Mouse (Mus musculus) right cerebral cortex, postnatal 14 days (tissue): Measurements from ENCODE around the gene Ripor2.
"Not testable (repeated sequence)": the region's sequence is repeated elsewhere in the genome, so short reads cannot be mapped to it uniquely, and the experiment has no call there.

ENCODE experiments used
- DNase-seq: peaks from one replicate; pipeline ENCODE4 v3.0.0; 2022

Gene Ripor2

DNA sequence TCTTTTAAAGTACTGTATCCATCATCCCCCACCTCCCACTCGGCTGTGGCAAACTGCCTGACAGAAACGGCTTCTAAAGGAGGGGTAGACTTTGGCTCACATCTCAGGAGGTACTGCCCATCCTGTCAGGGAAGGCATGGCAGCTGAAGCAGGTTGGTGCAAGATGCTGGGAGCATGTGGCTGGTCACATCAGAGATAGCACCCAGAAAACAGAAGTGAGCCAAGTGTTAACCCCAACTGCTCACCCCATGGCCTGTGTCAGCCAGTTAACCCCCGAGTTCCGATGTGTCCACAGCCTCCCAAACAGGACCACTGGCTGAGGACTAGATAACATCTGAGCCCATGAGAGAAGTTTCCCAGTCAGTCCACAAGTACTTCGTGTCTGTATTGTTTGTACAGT lies 133.6 kb downstream of the Ripor2 start:
- no peak for DNase-seq

DNA sequence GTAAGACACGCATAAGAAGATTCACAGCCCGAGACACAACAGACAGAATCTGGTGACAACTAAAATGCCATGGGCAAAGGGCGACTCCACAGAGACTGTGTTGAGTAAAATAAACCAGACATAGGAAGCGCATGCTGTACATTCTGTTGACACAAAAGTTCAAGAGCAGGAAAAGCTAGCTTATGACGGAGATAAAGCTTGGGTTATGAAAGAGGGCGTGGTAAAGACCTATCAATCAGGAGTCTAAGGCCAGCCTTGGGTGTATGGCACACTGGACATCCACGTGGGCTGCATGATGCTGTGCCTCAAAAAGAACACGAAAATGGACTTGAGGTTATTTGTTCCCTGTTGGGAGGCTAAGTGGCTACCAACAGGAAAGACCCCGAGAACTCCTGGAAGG lies 134.5 kb downstream of the Ripor2 start:
- DNase-seq: no peak

DNA sequence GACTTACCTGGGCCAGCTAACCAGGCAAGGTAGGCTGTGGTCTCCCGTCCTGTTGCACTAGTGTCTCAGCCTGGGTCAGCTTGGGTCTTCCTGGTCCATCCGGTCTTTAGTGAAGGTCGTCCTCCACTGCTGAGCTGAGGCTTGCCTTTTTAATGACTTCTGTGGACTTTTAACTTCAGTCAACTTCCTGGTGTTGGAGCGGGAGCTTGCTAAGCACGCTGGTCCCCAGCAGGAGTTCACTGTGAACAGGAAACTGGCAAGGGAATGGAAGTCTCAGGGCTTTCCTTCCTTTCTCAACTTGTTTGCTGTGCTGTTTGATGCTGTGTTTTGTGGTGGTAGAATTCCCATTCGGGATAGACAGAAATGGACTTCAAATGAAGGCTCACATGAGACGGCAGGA lies 135.7 kb downstream of the Ripor2 start:
- DNase-seq: no peak

DNA sequence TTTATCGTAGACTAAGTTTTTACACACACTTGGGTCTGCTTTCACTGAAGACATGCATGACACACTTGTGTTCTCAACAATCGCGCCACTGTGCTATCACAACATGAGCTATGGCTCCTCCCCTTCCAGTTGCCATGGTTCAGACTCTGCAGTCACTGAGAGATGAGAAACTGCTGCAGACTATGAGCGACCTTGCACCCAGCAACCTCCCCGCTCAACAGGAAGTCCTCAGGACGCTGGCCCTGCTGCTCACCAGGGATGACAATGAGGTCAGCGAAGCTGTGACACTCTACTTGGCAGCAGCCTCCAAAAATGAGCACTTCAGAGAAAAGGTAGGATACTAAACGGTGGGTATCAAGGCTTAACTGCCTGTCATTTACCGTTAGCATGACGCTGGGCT lies 139.5 kb downstream of the Ripor2 start:
- DNase-seq: no peak

DNA sequence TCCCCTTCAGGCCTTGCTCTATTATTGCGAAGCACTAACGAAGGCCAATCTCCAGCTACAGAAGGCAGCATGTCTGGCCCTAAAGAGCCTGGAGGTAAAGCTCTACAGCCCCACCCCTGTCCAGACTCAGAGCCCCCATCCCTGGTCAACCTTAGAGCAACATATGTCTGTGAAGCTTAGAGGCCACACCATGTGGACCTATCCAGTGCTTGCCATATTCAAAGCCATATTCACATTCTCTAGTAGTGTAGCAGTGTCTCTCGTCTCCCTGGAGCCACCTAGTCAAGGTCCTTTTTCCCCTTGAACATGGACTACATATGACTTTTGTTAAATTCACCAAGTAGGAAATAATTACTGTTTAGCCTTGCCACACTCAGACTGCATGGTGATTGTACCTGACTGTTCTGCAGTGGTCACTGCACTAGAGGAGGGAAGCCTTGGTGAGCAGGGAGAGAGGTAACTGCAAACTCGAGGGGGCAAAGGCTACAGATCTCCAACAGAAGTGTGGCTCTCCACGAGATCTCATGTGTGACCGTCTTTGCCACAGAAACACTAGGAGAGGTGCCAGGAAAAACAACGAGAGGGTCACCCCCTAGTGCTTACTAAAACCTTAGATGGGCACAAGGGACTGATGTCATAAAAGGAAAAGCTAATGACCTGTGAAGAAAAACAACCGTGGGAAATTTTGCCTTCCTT lies 141.9 kb downstream of the Ripor2 start:
- DNase-seq: no peak

DNA sequence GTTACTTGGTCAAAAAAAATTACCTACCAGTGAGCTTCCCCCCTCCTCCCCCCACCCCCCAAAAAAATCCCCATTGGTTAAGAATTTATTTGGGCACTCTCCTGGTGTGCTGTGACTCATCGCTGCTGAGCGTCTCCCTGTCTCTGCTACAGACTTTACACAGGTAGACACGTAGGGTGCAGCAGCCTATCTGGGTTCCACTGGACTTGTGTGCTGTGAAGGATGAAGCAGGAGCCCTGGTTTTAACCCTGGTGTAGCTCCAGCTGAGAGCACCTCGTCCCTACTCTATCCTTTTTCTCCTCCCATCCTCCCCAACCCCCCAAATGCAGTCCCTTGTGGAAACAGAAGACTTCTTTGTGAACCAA lies 142.4 kb downstream of the Ripor2 start:
- no peak for DNase-seq

GRCm38 (mm10) chr13:24729128-24729527 lies 147.1 kb downstream of the Ripor2 start:
- no peak for DNase-seq

DNA sequence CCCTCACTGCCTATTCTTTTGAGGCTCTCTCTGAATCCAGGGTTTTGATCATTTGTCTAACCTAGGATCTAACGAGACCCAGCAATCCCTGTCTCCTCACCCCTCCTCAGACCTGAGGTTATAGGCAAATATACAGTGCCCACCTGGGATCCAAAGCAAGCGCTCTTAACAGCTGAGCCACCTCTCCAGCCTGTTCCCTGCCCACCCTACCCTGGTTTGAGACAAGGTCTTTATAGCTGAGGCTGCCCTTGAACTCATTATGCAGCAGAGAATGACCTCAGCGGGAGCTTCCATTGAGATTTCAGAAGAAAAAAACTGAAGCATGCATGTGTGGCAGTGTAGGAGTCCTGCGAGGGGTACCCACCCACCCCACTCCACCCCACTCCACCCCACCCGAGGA lies 152.5 kb downstream of the Ripor2 start:
- DNase-seq: no peak

- DNase-seq: no peak
These were observed 153.7 kb downstream of the Ripor2 start for GRCm38 (mm10) chr13:24735608-24736131.

DNA sequence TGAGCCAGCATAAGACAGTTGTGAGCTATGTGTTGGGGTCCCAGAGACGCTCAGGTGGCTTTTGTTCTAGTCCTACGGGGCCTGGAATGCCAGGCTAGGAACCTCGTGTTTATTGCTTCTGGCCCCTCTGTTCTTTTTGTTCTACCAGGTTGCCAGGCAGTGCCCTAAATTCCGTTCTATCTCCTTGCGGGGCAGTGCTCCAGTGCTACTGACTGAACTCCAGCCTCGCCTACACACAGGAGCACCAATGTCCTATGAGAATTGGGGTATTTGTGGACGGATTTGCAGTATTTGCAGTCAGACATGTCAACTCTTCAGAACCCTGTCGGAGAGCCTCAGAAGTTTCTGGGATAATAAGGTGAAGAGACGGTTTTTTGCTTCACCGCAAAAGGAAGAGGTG lies 159.0 kb downstream of the Ripor2 start, which contains the start of gene Armh2:
TSS of gene Armh2 (plus strand) at position 205 of the 400 bp plus-strand sequence.
- no peak for DNase-seq

- no peak for DNase-seq
These were observed 165.8 kb downstream of the Ripor2 start for GRCm38 (mm10) chr13:24747823-24748222.

GRCm38 (mm10) chr13:24750807-24751206 lies 168.8 kb downstream of the Ripor2 start:
- no peak for DNase-seq

GRCm38 (mm10) chr13:24751396-24751795 lies 169.4 kb downstream of the Ripor2 start:
- DNase-seq: no peak

- DNase-seq: no peak
These were observed 174.8 kb downstream of the Ripor2 start for GRCm38 (mm10) chr13:24756756-24757155.

GRCm38 (mm10) chr13:24757820-24758564 lies 176.0 kb downstream of the Ripor2 start:
- DNase-seq: no peak

DNA sequence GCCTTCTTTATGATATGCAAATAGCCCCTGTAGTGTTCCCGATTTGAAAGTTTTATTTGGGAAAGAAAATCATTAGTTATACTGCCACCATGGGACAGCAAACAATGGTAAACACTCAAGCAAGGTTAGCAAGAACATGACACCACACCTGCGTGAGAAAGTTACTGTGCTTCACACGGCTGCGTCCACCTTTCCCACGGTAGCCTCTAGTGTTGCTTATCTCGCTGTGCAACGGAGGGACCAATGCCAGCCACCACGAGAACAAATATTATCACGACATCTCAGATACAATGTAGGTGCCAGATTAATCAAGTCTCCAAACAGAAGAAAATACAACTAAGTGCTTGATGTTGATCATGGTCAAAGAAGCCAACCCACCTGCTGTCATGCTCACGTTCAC lies 177.5 kb downstream of the Ripor2 start:
- DNase-seq: no peak

GRCm38 (mm10) chr13:24760351-24760870 lies 178.4 kb downstream of the Ripor2 start:
- no peak for DNase-seq

GRCm38 (mm10) chr13:24761083-24761402 lies 179.1 kb downstream of the Ripor2 start:
- DNase-seq: no peak

DNA sequence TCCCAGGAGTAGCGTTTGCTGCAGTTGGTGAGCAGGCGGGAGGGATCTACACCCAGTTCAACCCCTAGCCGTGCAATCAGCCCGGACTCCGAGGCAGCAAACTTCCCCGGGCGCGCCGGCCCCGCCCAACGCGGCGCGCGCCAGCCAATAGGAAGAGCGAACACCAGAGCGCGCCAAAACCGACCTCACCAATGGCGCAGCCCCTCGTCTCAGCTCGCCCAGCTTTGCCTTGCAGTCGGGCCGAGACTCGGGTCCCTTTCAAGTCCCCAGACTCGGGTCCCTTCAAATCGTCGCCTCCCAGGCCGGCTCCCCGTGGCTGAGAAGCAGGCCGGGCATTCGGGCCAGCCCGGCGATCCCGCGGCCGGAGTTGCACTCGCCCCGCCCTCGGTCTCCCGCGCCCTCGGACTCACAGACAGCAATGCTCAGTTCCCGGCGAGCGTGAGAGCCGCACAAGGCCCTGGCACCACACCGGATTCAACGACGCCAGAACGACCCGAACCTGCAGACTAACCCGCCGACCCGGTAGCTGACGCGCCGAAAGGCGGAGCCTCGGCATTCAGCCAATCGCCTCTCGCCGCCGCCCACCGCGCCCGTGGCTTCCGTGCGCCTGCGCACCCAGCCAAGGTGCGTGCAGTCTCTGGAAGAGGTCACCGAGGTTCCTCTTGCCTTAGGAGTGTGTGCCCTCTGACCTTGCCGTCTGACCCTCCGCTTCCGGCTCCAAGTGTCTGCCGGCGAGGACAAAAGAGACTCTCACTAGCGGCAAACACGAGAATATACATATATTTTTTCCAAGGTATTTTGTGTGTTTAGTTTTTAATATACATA lies 179.6 kb downstream of the Ripor2 start, which contains the start of gene Gmnn:
TSS of gene Gmnn (minus strand) at position 521 of the 825 bp plus-strand sequence.
- DNase-seq: peak; percentile 83

- DNase-seq: no peak
These were observed 180.3 kb downstream of the Ripor2 start for GRCm38 (mm10) chr13:24762254-24762653.

- not testable (repeated sequence) for DNase-seq
These were observed 185.8 kb downstream of the Ripor2 start for GRCm38 (mm10) chr13:24767809-24768208.

DNA sequence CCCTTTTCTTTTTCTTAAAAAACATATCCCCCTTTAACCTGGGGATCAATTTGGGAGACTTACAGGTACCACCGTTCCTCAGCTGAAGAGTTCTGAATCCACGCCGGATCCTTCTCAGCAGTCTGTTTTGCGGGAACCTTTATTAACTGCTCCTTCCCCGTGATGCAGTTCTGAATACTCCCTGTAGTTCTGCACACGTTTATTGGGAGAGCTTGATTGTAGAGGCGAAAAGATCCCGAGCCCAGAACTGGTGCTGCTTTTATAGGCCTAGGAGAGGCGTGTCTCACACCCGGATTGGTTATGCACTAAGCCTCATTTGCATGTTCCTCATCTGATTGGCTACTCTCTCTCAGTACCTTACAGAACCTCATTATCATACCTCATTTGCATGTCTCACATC lies 189.5 kb downstream of the Ripor2 start:
- DNase-seq: not testable (repeated sequence)
